Mouse (Mus musculus): ENCODE data around the gene Dennd6a. TPM values are rescaled to one million over a fixed set of nuclear protein-coding genes. Genes with fewer than 3 reads are reported as not detected.

The Dennd6a gene
- total RNA-seq, 2 experiments from 2014 or later: 31.2 to 39.6 TPM

GRCm38 (mm10) chr14:26571951-26572675 is 1.5 kb upstream of the Dennd6a start:
- no peak for DNase-seq

- DNase-seq: no peak
These were observed 2.7 kb downstream of the Dennd6a start for GRCm38 (mm10) chr14:26576255-26576780.

GRCm38 (mm10) chr14:26578791-26579191 is 5.1 kb downstream of the Dennd6a start:
- no peak for DNase-seq

- peak; percentile 94 to 97 for DNase-seq
These were observed 6.0 kb downstream of the Dennd6a start for GRCm38 (mm10) chr14:26579346-26580343.

GRCm38 (mm10) chr14:26583645-26584044 is 10.0 kb downstream of the Dennd6a start:
- DNase-seq: no peak

- no peak for DNase-seq
These were observed 13.5 kb downstream of the Dennd6a start for GRCm38 (mm10) chr14:26587116-26587515.

- DNase-seq: no peak
These were observed 17.7 kb downstream of the Dennd6a start for GRCm38 (mm10) chr14:26591353-26591752.

- DNase-seq: no peak
These were observed 19.7 kb downstream of the Dennd6a start for GRCm38 (mm10) chr14:26593281-26593895.

- DNase-seq: no peak
These were observed 21.5 kb downstream of the Dennd6a start for GRCm38 (mm10) chr14:26595167-26595566.

GRCm38 (mm10) chr14:26595695-26596365 is 22.2 kb downstream of the Dennd6a start:
- peak in 1 of 2 experiments; percentile 13 for DNase-seq

GRCm38 (mm10) chr14:26605354-26605753 is 31.7 kb downstream of the Dennd6a start:
- DNase-seq: no peak

- no peak for DNase-seq
These were observed 36.0 kb downstream of the Dennd6a start for GRCm38 (mm10) chr14:26609674-26610073.

GRCm38 (mm10) chr14:26610689-26611088 is 37.0 kb downstream of the Dennd6a start:
- no peak for DNase-seq

- DNase-seq: no peak
These were observed 51.6 kb downstream of the Dennd6a start for GRCm38 (mm10) chr14:26625301-26625700.

GRCm38 (mm10) chr14:26626605-26627140 is 53.0 kb downstream of the Dennd6a start:
- DNase-seq: no peak

- peak; percentile 25 to 42 for DNase-seq
These were observed 63.6 kb downstream of the Dennd6a start for GRCm38 (mm10) chr14:26637025-26637850.

GRCm38 (mm10) chr14:26637851-26638707 is 64.4 kb downstream of the Dennd6a start, which contains the start of gene Arf4:
Gene Arf4 (plus strand): TSS chr14:26638074.
- DNase-seq: peak; percentile 98 to 99

- DNase-seq: peak; percentile 69 to 75
These were observed 65.0 kb downstream of the Dennd6a start for GRCm38 (mm10) chr14:26638708-26639084.

- no peak for DNase-seq
These were observed 65.6 kb downstream of the Dennd6a start for GRCm38 (mm10) chr14:26639251-26639650.

Measured in adrenal gland, postnatal 36 days (tissue).